Mouse (Mus musculus): Measurements from ENCODE around the gene Myo1b. TPM values are rescaled to one million over a fixed set of nuclear protein-coding genes. Genes with fewer than 3 reads are reported as not detected.
A peak's percentile ranks its signal among the peaks of the same experiment; 100 is the strongest.

Gene Myo1b
- total and polyA plus RNA-seq, 2 experiments from 2014 or later, result 47.4 to 53.0 TPM

GRCm38 (mm10) chr1:51897160-51897572 is 18.7 kb downstream of the Myo1b start:
- 35% methylated on average over 6 of the region's 6 CpGs for WGBS
- ATAC-seq, result peak; percentile 69

GRCm38 (mm10) chr1:51895961-51896360 is 19.9 kb downstream of the Myo1b start:
- no peaks in the 10 kb centered on the region for H3K9me3 ChIP-seq (ENCODE audit: low read length)
- no peak overlapping the region for H3K4me2 ChIP-seq (ENCODE audit: low read depth)
- H3K27ac ChIP-seq (ENCODE audit: low read depth, low read length), result no peak overlapping the region
- no peaks in the 10 kb centered on the region for H3K27me3 ChIP-seq (ENCODE audit: insufficient read depth, low read length)
- no peak overlapping the region for H3K4me3 ChIP-seq (ENCODE audit: low read depth, low read length)
- H3K9ac ChIP-seq, result no peak overlapping the region
- no peaks in the 10 kb centered on the region for H3K36me3 ChIP-seq (ENCODE audit: insufficient read depth)
- WGBS, result 29% methylated on average over 10 of the region's 10 CpGs
- H3K4me1 ChIP-seq (ENCODE audit: insufficient read depth), result 0 out of 2 replicates have a peak, but pooled peaks cover 4% of the 10 kb centered on the region
- DNase-seq (no peak), ATAC-seq (no peak)
- TF ChIP-seq CTCF (IDR thresholded peaks at IDR 0.05; ENCODE audit: low read depth), result no peak

More at GRCm38 (mm10) chr1:51897160-51897572, 18.7 kb downstream of the Myo1b start:
- no peak for TF ChIP-seq CTCF (IDR thresholded peaks at IDR 0.05; ENCODE audit: low read depth)
- Histone ChIP-seq H3K4me2 (ENCODE audit: low read depth) (no peak overlapping the region), H3K9ac (no peak overlapping the region), H3K36me3 (ENCODE audit: insufficient read depth) (no peaks in the 10 kb centered on the region), H3K4me1 (ENCODE audit: insufficient read depth) (0 out of 2 replicates have a peak, but pooled peaks cover 4% of the 10 kb centered on the region), H3K27me3 (ENCODE audit: insufficient read depth, low read length) (no peaks in the 10 kb centered on the region), H3K4me3 (ENCODE audit: low read depth, low read length) (no peak overlapping the region), H3K27ac (ENCODE audit: low read depth, low read length) (no peak overlapping the region), H3K9me3 (ENCODE audit: low read length) (no peaks in the 10 kb centered on the region)
- no peak for DNase-seq

- 70% methylated on average over 3 of the region's 3 CpGs for WGBS
- DNase-seq (no peak), ATAC-seq (no peak)
- no peaks in the 10 kb centered on the region for H3K9me3 ChIP-seq (ENCODE audit: low read length)
- H3K36me3 ChIP-seq (ENCODE audit: insufficient read depth), result no peaks in the 10 kb centered on the region
- H3K27ac ChIP-seq (ENCODE audit: low read depth, low read length), result no peak overlapping the region
- TF ChIP-seq CTCF (IDR thresholded peaks at IDR 0.05; ENCODE audit: low read depth), result no peak
- no peak overlapping the region for H3K9ac ChIP-seq
- 0 out of 2 replicates have a peak, but pooled peaks cover 4% of the 10 kb centered on the region for H3K4me1 ChIP-seq (ENCODE audit: insufficient read depth)
- H3K4me3 ChIP-seq (ENCODE audit: low read depth, low read length), result no peak overlapping the region
- no peaks in the 10 kb centered on the region for H3K27me3 ChIP-seq (ENCODE audit: insufficient read depth, low read length)
- H3K4me2 ChIP-seq (ENCODE audit: low read depth), result no peak overlapping the region
Observed at GRCm38 (mm10) chr1:51894721-51895120, 21.1 kb downstream of the Myo1b start.

GRCm38 (mm10) chr1:51893521-51894355 is 22.1 kb downstream of the Myo1b start:
- Histone ChIP-seq H3K4me1 (ENCODE audit: insufficient read depth) (0 out of 2 replicates have a peak, but pooled peaks cover 4% of the 10 kb centered on the region), H3K4me3 (ENCODE audit: low read depth, low read length) (no peak overlapping the region), H3K9ac (no peak overlapping the region), H3K4me2 (ENCODE audit: low read depth) (no peak overlapping the region), H3K36me3 (ENCODE audit: insufficient read depth) (no peaks in the 10 kb centered on the region), H3K9me3 (ENCODE audit: low read length) (no peaks in the 10 kb centered on the region), H3K27me3 (ENCODE audit: insufficient read depth, low read length) (no peaks in the 10 kb centered on the region), H3K27ac (ENCODE audit: low read depth, low read length) (no peak overlapping the region)
- DNase-seq (no peak), ATAC-seq (no peak)
- TF ChIP-seq CTCF (IDR thresholded peaks at IDR 0.05; ENCODE audit: low read depth), result no peak
- WGBS, result 71% methylated on average over 16 of the region's 16 CpGs

- no peaks in the 10 kb centered on the region for H3K36me3 ChIP-seq (ENCODE audit: insufficient read depth)
- no peak for ATAC-seq
Observed at GRCm38 (mm10) chr1:51892005-51892404, 23.9 kb downstream of the Myo1b start.

GRCm38 (mm10) chr1:51888046-51888813 is 27.6 kb downstream of the Myo1b start:
- Histone ChIP-seq H3K27ac (ENCODE audit: low read depth, low read length) (no peak overlapping the region), H3K9me3 (ENCODE audit: low read length) (no peaks in the 10 kb centered on the region), H3K27me3 (ENCODE audit: insufficient read depth, low read length) (no peaks in the 10 kb centered on the region), H3K9ac (no peak overlapping the region), H3K36me3 (ENCODE audit: insufficient read depth) (no peaks in the 10 kb centered on the region), H3K4me3 (ENCODE audit: low read depth, low read length) (no peak overlapping the region), H3K4me2 (ENCODE audit: low read depth) (no peak overlapping the region), H3K4me1 (ENCODE audit: insufficient read depth) (no peaks in the 10 kb centered on the region)
- TF ChIP-seq CTCF (IDR thresholded peaks at IDR 0.05; ENCODE audit: low read depth), result no peak
- no peak for ATAC-seq
- WGBS, result 85% methylated on average over 9 of the region's 9 CpGs
- DNase-seq, result no peak

More at GRCm38 (mm10) chr1:51892005-51892404, 23.9 kb downstream of the Myo1b start:
- Histone ChIP-seq H3K4me1 (ENCODE audit: insufficient read depth) (0 out of 2 replicates have a peak, but pooled peaks cover 4% of the 10 kb centered on the region), H3K4me2 (ENCODE audit: low read depth) (no peak overlapping the region), H3K27ac (ENCODE audit: low read depth, low read length) (no peak overlapping the region), H3K9me3 (ENCODE audit: low read length) (no peaks in the 10 kb centered on the region), H3K9ac (no peak overlapping the region), H3K27me3 (ENCODE audit: insufficient read depth, low read length) (no peaks in the 10 kb centered on the region), H3K4me3 (ENCODE audit: low read depth, low read length) (no peak overlapping the region)
- no peak for DNase-seq
- TF ChIP-seq CTCF (IDR thresholded peaks at IDR 0.05; ENCODE audit: low read depth), result no peak
- WGBS, result 98% methylated on average over 4 of the region's 4 CpGs
